Mouse (Mus musculus): Measurements from ENCODE around the gene Hk1. TPM values are rescaled to one million over a fixed set of nuclear protein-coding genes. Genes with fewer than 3 reads are reported as not detected.
A peak's percentile ranks its signal among the peaks of the same experiment; 100 is the strongest.

The Hk1 gene
- total RNA-seq, 2 experiments from 2014 or later, result 6.1 to 7.8 TPM

DNA sequence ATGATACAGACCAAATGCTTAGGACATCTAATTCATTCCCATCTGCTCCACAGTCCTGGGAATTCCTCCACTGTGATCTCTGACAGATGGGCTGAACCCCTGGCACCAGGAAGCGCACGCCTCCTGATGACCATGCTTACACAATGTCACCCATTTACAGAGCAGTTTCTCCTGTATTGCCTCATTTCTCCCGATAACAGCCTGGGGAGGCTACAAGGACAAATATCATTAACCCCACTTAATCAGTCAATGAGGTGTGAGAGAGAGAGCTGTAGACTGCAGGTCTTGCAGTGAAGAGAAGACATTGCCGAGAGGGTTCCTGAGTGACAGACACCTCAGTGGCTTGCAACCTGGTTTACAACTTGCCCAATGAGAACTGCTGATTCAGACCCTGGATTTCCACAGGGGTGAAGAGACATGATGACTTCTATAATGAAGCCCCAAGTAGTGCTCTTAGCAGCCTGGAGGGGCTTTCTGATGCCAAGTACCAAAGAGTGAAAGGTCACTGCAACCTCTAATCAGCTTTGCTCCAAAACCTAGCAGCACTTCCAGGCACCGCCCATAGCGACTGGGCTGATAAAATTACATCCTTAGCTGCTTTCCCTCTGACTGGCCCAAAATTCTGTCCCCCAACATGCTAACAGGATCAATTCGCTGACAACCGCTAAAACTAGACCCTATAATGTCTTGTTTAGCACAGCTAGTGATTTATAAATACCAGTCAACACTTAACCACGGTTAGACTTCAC, 35.5 kb downstream of the Hk1 start:
- DNase-seq, result no peak
- intact Hi-C loops (cut with DNase I), result no loop called here

DNA sequence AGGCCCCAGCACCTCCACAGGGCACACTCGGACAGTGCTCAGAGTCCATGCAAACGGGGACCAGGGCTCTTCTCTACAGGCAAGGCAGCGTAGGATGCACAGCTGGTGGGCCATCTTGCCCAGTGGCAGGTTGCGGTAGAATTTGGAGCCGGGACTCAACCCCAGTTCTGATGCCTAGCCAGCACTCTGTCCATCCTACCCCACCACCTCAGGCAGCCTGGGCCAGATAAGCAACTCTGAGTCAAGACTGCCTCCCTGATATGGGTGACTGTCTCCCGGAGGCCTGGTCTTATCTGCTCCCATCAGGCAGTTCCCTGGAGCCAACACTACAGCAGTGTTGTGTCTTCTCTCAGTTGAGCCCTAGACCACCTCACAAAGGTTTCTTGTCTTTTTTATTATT, 37.2 kb downstream of the Hk1 start:
- DNase-seq, result no peak
- intact Hi-C loops (cut with DNase I), result no loop called here

DNA sequence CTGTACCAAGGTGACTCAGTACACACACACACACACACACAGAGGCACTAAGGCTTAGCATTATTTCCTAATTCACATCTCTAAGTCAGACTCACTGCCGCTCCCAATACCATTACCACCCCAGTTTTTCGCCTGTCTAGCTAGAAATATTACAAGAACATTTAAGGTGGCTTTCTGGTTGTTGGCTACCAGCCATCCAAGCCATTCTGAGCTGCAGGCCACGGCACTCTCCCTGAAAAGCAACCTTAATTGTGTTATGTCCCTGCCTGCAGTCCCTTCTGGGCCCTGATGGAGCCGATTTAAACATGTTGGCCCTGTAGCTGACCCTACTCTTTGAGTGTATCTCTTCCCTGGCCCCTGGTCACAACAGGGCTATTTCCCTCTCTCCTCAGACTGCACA, 37.8 kb downstream of the Hk1 start:
- intact Hi-C loops (cut with DNase I), result no loop called here

DNA sequence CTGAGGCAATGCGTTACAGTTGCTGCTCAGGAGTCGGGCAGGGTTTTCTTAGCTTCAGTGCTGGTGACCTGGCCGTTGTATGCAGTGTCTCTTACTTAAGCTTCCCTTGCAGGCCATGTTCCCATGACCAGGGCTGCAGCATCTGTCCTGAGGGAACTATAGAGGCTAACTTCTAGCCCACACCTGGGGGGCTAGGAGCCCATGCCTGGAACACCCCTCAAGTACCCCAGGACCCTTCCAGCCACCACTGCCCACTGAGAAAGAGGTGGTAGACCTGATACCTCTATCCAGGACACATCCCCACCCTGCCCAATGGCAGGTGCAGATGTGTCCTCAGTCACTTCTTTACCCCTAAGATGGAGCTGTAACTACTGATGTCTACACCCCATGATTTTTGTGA, 38.7 kb downstream of the Hk1 start:
- no peak for DNase-seq
- intact Hi-C loops (cut with DNase I), result no loop called here

More for the DNA sequence above, 37.8 kb downstream of the Hk1 start:
- no peak for DNase-seq

DNA sequence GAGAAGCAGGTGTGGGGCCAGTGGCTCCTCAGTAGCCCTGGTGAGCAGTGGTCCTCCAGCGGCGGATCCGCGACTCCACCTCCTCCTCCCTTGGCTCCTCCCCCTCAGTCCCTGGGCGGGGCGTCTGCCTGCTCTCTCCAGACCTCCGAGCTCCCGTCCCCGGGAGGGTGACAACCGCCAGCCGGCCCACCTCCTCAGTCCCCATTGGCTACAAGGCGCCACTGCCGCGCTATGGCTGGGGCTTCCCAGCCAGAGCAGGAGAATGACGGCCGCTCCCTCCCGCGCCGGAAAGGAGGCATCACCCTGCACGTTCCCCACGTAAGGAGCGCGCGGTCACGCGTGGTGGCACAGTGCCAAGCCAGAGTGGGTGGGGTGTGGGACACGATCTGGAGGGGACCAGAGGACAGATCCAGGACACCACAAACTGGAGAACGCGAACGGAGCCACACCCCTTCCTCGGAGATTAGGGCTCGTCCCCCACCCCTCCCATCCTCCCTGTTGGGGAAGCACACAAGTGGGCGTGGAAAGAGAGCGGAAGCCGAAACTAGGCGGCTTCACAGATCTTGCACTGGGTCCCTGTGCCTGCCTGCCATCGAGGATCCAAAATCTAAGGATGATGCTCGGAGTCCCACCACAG, 39.5 kb downstream of the Hk1 start:
- intact Hi-C loops (cut with DNase I), result no loop called here
- peak; percentile 95 to 98 for DNase-seq

DNA sequence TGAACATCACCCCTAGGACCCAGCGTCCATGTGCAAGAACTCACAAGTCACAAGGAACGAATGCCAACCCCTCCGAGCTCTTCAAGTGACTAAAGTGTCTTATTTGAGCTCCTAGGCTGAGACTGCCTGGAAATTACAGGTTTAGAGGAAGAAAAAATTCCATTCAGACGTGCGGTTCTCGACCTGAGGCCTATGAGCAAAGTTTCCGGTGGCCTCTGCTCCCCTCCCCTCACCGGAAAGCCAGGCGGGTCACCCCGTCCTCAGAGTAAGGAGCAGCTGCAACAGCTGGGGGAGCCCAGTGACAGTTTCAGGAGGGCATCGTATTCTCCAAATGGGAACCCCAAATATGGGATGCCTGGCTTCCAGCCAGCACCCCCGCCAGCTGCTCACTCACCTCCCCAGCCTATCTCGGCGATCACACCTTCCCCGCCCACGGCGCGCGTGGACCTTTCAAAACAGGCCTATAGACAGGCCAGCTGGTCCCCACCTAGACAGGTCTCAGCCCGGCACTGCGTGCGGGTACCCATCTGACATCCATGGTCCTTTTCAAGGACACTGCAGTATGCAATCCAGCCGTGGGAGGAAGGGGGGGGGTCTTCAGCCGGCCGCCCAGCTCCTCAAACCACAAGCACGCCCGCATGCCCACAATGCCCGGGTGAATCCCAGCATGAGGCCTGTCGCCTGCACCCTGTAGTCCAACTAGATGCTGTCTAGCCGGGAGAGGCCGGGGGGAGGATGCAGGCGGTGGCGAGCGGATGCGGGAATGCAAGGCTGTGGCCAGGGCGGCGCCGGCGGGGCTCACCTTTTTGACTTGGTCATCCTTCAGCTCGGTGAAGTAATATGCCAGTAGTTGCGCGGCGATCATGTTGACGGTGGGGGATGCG, 40.3 kb downstream of the Hk1 start:
- intact Hi-C loops (cut with DNase I), result no loop called here
- peak in 1 of 2 experiments; percentile 10 for DNase-seq

DNA sequence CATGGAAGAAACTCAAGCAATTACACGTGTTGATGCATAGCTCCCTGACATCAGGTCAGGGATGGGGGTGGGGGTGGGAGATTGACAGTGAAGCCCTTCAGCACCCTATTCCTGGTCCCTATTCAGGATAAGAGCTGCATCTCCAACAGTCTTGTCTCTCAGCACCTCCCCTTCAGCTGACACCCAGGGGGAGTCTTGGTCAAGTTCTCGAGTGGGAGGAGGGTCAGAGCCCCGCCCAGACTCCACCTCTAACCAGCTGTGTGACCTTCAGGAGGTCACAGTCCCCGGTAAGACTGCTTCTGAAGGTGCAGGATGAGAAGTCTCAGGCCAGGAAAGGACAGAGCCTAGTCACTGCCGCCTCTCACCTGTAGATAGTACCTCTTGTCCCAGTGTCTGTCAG, 41.1 kb downstream of the Hk1 start:
- no peak for DNase-seq
- intact Hi-C loops (cut with DNase I), result no loop called here

DNA sequence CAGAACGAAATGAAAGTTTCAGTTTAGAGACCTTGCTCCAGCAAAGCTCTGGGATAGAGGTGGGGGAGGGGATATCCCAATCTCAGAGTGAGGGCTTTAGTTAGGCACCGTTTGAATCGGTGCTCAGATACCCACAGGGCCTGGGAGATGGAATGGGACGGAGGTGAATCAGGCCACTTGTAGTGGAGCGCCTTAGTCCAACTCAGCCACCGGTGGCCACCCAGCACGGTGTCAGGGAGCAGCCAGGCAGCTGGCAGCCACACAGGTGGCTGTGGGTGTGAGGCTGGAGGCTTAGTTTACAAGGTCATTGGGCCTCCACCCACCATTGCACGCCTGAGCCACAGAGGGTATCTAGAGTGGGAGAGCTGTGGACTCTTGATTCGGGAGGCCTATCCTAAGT, 41.5 kb downstream of the Hk1 start:
- DNase-seq, result no peak
- intact Hi-C loops (cut with DNase I), result no loop called here

DNA sequence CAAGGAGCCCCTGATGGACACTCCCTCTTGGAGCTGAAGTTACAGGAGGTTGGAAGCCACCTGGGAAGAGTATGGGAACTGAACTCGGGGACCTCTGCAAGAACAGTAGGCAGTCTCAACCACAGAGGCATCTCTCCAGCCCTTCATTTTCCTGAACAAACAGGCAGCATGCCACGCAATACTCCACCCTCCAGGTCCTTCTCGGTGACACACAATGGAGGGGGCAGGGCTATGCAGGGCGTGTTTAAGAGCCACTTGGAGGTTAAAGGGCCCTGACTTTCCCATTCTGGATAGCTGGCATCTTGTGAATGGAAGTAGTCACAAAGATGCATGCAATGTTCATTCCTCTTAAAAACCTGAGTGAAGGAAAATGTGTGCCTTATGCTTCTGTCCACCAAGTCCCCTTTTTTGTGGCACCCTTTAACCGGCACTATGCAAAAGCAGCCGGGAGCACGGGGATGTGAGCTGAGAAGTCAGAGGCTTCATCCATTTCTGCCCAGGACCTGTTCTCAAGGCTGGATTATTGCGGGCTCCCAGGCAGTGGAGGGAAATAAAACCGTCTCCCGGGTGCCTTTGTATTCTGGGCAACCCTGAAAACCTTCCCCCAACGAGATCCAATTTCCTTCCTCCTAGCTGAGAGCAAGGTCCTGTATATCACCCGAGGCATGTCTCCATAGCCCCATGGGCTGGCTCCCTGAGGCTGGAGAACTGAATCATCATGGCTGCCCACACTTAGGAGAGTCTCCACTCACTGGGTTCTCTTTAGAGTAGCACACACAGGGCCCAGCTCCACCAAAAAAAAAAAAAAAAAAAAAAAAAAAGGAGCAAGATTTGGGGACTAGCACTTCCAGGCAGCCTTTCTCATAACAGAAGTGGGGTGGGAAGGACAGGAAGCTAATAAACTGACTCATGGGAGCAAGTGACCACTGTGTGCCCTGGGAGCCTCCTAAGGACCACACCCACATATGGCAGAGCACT, 42.8 kb downstream of the Hk1 start:
- peak in 1 of 2 experiments; percentile 31 for DNase-seq
- intact Hi-C loops (cut with DNase I), result no loop called here

DNA sequence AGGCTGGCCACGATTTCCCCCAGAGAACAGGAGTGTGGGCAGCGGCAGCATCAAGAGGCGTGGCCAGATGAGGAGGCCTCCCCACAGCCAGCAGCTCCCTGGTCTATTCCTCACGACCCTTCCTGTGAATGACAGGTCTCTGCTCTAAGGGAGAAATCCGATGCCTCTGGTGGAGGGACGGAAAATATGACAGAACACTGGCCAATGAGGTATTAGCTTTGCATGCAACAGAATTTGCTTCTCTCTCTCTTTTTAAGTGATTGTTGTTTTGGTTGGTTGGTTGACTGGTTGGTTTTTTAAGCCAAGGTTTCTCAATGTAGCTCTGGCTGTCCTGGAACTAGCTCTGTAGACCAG, 44.3 kb downstream of the Hk1 start:
- intact Hi-C loops (cut with DNase I), result no loop called here

DNA sequence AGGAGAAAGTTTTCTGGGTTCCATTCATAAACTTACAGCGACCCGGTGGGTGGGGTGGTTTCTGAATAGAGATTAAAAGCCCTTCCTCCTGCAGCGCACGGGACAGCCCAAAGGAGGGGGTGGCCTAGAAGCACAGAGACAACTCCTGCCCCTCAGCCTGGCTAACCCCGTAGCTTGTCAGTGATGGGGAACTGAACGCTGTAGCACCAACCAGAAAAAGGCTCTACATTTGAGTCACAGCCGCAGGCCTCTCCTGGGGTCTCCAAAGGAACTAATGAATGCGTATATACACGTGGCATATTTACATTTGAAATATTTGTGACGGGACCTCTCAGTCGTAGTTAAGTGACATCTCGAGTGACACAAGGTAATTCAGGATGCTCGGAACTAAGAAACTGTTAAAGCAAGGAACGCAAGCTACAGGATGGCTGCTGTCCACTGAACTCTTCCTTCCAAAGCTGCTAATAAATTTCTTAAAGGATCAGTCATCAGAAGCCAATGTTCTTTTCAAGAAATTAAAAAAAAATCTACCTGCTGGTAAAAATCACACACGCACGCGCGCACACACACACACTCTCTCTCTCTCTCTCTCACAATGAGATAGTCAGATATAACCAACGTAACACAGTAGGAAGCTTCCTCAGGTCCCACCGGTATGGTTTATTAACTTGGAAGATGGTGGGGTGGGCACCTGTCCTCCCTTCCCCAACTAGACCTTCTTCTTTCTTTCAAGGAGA, 44.9 kb downstream of the Hk1 start:
- intact Hi-C loops (cut with DNase I), result no loop called here
- no peak for DNase-seq

More for the DNA sequence above, 44.3 kb downstream of the Hk1 start:
- DNase-seq, result no peak

DNA sequence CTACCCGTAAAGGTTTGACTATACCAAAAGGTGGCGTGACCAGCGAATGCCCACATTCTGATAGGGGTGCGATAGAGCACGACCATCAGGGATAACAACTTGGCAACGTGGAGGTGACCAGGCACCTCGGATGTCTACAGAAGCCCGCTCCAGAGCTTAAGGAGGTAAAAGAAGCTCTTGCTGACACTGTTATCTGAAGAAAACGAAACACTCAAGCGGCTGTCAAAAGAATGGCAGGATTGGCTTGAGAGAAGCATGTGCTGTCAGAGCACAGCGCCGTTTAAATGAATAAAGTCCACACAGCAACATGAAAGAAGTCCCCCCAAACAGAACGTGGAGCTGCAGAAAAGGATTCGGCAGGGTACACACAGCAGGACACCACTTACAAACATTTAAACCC, 46.4 kb downstream of the Hk1 start:
- no peak for DNase-seq
- intact Hi-C loops (cut with DNase I), result no loop called here

DNA sequence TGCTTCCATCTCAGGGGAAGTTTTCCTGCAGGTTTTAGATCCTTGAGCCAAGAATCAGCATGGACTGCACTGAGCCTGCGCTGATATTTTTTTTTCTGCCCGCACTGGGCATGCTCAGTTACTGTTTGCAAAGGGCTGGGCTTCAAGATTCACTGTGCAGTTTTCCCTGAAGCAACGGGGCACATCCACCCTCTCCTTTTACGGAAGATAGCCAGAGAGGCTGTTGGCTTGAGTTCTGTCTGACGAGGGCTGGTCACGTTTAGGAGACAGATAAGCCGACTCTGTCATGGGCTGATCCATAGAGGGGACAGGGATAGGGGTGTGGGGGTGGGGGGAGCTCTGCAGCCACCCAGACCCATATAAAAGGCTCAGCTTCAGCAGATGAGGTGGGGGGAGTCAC, 47.2 kb downstream of the Hk1 start:
- no peak for DNase-seq
- intact Hi-C loops (cut with DNase I), result no loop called here

DNA sequence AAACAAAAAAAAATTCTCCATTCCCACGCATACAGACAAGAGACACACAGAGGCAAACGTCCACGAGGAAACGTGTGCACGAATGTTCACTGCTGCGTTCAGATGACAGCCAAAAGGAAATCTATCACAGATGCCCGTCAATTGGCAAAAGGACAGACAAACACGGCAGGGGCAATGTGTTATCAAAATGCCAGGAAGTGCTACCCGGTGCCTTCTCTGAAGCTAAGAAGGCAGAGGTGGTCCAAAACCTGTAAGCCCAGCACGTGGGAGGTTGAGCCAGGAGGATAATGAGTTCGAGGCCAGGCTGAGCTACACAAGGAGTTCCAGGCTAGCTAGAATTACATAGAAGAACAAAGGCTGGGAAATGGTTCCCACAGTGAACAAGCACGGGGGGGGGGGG, 47.9 kb downstream of the Hk1 start:
- intact Hi-C loops (cut with DNase I), result no loop called here
- no peak for DNase-seq

DNA sequence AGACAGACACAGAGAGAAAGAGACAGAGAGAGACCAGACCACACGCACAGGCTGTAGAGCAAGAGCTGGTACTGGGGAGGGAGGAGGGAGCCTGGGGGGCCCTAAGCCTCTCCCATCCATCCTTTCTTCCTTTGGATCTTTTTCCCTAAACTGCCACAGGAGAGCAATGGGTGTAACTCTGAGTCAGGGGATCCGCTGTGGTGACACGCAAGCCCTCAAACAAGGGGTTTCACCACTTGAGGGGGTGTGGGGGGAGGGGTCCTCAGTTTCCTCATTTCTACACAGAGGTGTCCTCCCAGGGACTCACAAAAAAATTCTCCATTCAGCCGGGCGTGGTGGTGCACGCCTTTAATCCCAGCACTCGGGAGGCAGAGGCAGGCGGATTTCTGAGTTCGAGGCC, 48.4 kb downstream of the Hk1 start:
- DNase-seq, result no peak
- intact Hi-C loops (cut with DNase I), result no loop called here

DNA sequence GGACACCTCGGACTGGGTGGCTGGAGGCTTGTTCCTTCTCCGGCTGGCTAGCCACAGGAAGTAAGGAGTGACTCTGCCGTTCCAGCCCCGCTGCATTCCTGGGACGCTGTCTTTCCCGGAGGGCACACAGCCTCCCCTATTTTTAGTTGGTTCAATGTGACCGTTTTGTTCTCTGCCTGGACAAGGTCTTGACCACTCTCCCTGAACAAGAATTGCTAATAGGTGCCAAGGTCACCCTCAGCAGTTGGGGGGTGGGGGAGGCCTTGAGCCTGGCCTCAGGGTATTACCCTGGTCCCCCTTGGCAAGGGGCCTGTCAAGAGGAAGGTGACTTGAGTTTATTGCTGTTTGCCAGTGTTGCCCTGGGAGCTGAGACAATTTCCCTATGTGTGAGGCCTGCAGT, 49.9 kb downstream of the Hk1 start:
- intact Hi-C loops (cut with DNase I), result no loop called here

DNA sequence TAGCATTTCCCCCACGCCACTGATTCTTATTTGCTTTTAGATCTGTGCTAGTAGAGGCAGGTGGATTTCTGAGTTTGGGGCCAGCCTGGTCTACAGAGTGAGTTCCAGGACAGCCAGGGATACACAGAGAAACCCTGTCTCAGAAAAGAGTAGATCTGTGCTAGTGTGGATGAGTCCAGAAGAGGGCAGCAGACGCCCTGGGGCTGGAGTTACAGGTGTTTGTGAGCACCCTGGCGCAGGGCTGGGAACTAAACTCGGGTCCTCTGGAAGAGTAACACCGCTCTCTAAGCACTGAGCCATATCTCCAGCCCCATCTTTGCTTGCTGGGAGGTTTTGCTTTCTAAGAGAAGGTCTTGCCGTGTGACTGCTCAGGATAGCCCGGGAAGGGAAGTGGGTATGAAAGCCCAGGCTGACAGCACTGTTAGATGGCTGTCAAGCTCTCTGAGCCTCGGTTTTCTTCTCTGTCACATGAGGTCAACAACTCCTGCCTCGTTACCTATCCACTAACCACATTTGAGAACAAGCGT, 50.8 kb downstream of the Hk1 start:
- DNase-seq, result no peak

More for the DNA sequence above, 49.9 kb downstream of the Hk1 start:
- DNase-seq, result no peak

DNA sequence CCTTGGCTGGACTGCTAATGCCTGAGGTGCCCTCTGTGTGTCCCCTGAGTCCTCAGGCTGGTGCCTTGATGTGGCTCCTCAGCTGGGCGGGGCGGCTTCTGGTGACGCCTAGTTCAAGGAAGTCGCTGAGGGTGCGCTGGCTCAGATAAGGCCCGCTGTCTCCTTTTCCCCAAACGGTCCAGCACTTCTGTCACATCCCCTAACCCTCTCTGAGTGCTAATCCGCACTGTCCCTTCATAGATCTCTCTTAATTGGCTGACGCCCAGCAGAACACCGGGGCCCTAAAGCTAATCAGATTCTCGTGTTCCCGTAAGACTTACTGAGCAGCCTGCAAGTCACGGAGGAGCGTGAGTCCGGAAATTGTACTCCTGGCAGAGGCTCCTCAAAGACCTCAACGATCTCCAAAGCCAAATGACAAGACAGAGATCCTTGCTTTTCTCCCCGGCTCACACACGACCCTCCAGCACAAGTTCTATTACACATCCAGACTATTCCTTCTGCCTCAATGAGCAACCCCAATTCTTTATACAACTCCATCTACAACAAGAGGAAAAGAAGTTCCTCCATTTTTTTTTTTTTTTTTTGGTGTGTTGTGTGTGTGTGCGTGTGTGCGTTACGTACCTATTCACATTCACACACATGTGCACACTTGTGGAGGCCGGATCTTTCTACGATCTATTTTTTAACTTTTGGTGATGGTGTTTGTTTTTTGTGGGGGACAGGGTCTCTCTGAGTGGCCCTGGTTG, 52.0 kb downstream of the Hk1 start:
- intact Hi-C loops (cut with DNase I), result no loop called here
- no peak for DNase-seq

More for the DNA sequence above, 50.8 kb downstream of the Hk1 start:
- intact Hi-C loops (cut with DNase I), result no loop called here
